ENCODE assay signal across 24 mouse cellular contexts in the genomic region with DNA sequence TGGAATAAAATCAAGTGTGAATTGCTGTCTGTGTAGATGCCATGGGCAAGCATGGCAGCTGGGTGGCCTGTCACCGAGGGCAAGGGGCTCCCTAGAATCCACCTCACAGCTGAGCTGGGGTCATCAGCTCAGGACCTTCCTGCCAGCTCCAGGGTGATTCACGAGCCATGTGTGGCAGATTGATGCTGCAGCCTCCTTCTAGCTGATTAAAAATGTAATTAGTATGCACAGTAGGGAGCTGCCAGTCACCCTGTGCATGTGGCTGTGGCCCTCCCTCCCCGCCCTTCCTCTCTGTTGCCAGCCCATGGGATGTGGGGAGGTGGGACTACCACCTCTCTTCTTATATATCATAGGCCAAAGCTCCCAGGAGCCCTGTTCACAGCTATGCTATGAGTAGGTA. TPM values are rescaled to one million over a fixed set of nuclear protein-coding genes. Genes with fewer than 3 reads are reported as not detected.
A peak's percentile ranks its signal among the peaks of the same experiment; 100 is the strongest.
DNase-seq lines count a peak whose midpoint lies in the region; ATAC-seq and TF ChIP-seq lines count a peak whose summit lies in the region.
"Had no signal": no experiment of that assay in that cellular context is flagged by ENCODE, and none has a peak within 500 bp of the region (broad histone marks: within the 10 kb centered on the region; RNA-seq: fewer than 3 reads in every experiment).

No protein-coding gene starts in this region.

- peaks cover 8% of the 10 kb centered on the region; the same call in 1 of the 2 replicates for H3K4me1 ChIP-seq in hindbrain, embryonic 12.5 days
- no peaks in the 10 kb centered on the region for H3K4me1 ChIP-seq in midbrain, postnatal 0 days (ENCODE audit: insufficient read depth, low read length)
- H3K4me1 ChIP-seq in kidney, embryonic 14.5 days (ENCODE audit: control insufficient read depth, insufficient read depth, low read length): no peaks in the 10 kb centered on the region
- H3K4me1 ChIP-seq: embryonic facial prominence, embryonic 12.5 days; limb, embryonic 12.5 days; liver, embryonic 13.5 days; lung, embryonic 15.5 days had no signal

- TF ChIP-seq CTCF in midbrain, postnatal 0 days (IDR thresholded peaks at IDR 0.05): no peak

- H3K9ac ChIP-seq in hindbrain, embryonic 12.5 days: no peak overlapping the region
- no peak overlapping the region for H3K9ac ChIP-seq in midbrain, postnatal 0 days (replicated peaks; ENCODE audit: low read length, poor library complexity, severe bottlenecking)
- no peak overlapping the region for H3K9ac ChIP-seq in kidney, embryonic 14.5 days (ENCODE audit: low read depth, low read length)
- H3K9ac ChIP-seq: embryonic facial prominence, embryonic 12.5 days; heart, embryonic 13.5 days; limb, embryonic 12.5 days; liver, embryonic 13.5 days; lung, embryonic 15.5 days had no signal

- peak; percentile 55 to 64 for DNase-seq in cerebellum, postnatal 10 days
- no peak for DNase-seq in cerebellum, adult 9-11 months
- DNase-seq in brain, adult 2 months (ENCODE audit: low read depth, low spot score): peak; percentile 29
- peak; percentile 65 for DNase-seq in midbrain, postnatal 0 days (ENCODE audit: low spot score)
- DNase-seq in heart, adult 9 months (ENCODE audit: low spot score in 2 of 2): no peak
- no peak for DNase-seq in right cerebral cortex, postnatal 4 days
- DNase-seq: adrenal gland, adult 8-10 months; cerebellum, adult 2 months; gastrocnemius, postnatal 36 days; heart, postnatal 36 days; kidney, adult 11 months; kidney, postnatal 10 days; liver, embryonic 13.5 days; right cerebral cortex, postnatal 14 days had no signal

- peak overlapping the region; percentile 32; the same call in 1 of the 2 replicates for H3K27ac ChIP-seq in hindbrain, embryonic 12.5 days
- H3K27ac ChIP-seq in midbrain, postnatal 0 days (ENCODE audit: low read depth, low read length): no peak overlapping the region
- H3K27ac ChIP-seq in kidney, embryonic 14.5 days (ENCODE audit: low read depth, low read length): no peak overlapping the region
- H3K27ac ChIP-seq: embryonic facial prominence, embryonic 12.5 days; heart, embryonic 13.5 days; left cerebral cortex, adult 2 months; limb, embryonic 12.5 days; liver, embryonic 13.5 days; lung, embryonic 15.5 days had no signal

- H3K4me3 ChIP-seq in hindbrain, embryonic 12.5 days: no peak overlapping the region
- H3K4me3 ChIP-seq in midbrain, postnatal 0 days (ENCODE audit: low read depth, low read length): no peak overlapping the region
- no peak overlapping the region for H3K4me3 ChIP-seq in kidney, embryonic 14.5 days (ENCODE audit: low read length)
- H3K4me3 ChIP-seq: embryonic facial prominence, embryonic 12.5 days; heart, embryonic 13.5 days; left cerebral cortex, adult 2 months; limb, embryonic 12.5 days; liver, embryonic 13.5 days; lung, embryonic 15.5 days had no signal

- H3K9me3 ChIP-seq in hindbrain, embryonic 12.5 days (replicated peaks): no peaks in the 10 kb centered on the region
- H3K9me3 ChIP-seq in midbrain, postnatal 0 days (ENCODE audit: low read length): no peaks in the 10 kb centered on the region
- no peaks in the 10 kb centered on the region for H3K9me3 ChIP-seq in kidney, embryonic 14.5 days (ENCODE audit: control insufficient read depth, low read length)
- H3K9me3 ChIP-seq: embryonic facial prominence, embryonic 12.5 days; heart, embryonic 13.5 days; limb, embryonic 12.5 days; liver, embryonic 13.5 days; lung, embryonic 15.5 days had no signal

- no peak overlapping the region for H3K4me2 ChIP-seq in hindbrain, embryonic 12.5 days (replicated peaks)
- no peak overlapping the region for H3K4me2 ChIP-seq in midbrain, postnatal 0 days (ENCODE audit: low read depth, low read length, poor library complexity, severe bottlenecking)
- no peak overlapping the region for H3K4me2 ChIP-seq in kidney, embryonic 14.5 days (replicated peaks; ENCODE audit: low read depth, low read length)
- H3K4me2 ChIP-seq: embryonic facial prominence, embryonic 12.5 days; heart, embryonic 13.5 days; limb, embryonic 12.5 days; liver, embryonic 13.5 days; lung, embryonic 15.5 days had no signal

- peaks cover 20% of the 10 kb centered on the region for H3K36me3 ChIP-seq in hindbrain, embryonic 12.5 days
- H3K36me3 ChIP-seq in midbrain, postnatal 0 days (ENCODE audit: insufficient read depth, low read length): peaks cover 17% of the 10 kb centered on the region
- H3K36me3 ChIP-seq in kidney, embryonic 14.5 days (ENCODE audit: control insufficient read depth, insufficient read depth, low read length): 0 out of 2 replicates have a peak, but pooled peaks cover 1% of the 10 kb centered on the region

- 35% methylated on average over 3 of the region's 3 CpGs for WGBS in hindbrain, embryonic 12.5 days
- WGBS in midbrain, postnatal 0 days: 45% methylated on average over 3 of the region's 3 CpGs
- 72% methylated on average over 3 of the region's 3 CpGs for WGBS in kidney, embryonic 14.5 days

- no peaks in the 10 kb centered on the region for H3K27me3 ChIP-seq in hindbrain, embryonic 12.5 days
- H3K27me3 ChIP-seq in midbrain, postnatal 0 days (ENCODE audit: insufficient read depth, low read length): no peaks in the 10 kb centered on the region
- no peaks in the 10 kb centered on the region for H3K27me3 ChIP-seq in kidney, embryonic 14.5 days (ENCODE audit: control insufficient read depth, insufficient read depth, low read length)
- H3K27me3 ChIP-seq: embryonic facial prominence, embryonic 12.5 days; heart, embryonic 13.5 days; limb, embryonic 12.5 days; liver, embryonic 13.5 days; lung, embryonic 15.5 days had no signal

- peak; percentile 76 for ATAC-seq in hindbrain, embryonic 12.5 days (ENCODE audit: low FRiP score)
- peak; percentile 24; the same call in 1 of the 2 replicates for ATAC-seq in midbrain, postnatal 0 days (ENCODE audit: low FRiP score)
- no peak for ATAC-seq in kidney, embryonic 14.5 days (ENCODE audit: low FRiP score, low TSS enrichment)

RNA-seq across cellular contexts. Expression of a gene that starts 39.7 kb away (rescaled TPM):
- polyA plus RNA-seq in hindbrain, embryonic 12.5 days (2016; fragmentation: Nextera tagmentation; extraction: Ambion mirVana): not detected in 2 replicates
- total RNA-seq in midbrain, postnatal 0 days (2014; rRNA removed): not detected in 2 replicates
- not detected in 2 replicates for polyA plus RNA-seq in midbrain, postnatal 0 days (2015; fragmentation: Nextera tagmentation; extraction: Ambion mirVana)
- polyA plus RNA-seq in kidney, embryonic 14.5 days (2014; fragmentation: Nextera tagmentation; extraction: Ambion mirVana): not detected in 2 replicates
- total RNA-seq: adrenal gland, adult 8-10 months; gastrocnemius, postnatal 36 days; heart, postnatal 36 days; left cerebral cortex, adult 2 months; MEL had no signal
- polyA plus RNA-seq: cerebellum, adult 2 months; cortical plate, adult 2 months; embryonic facial prominence, embryonic 12.5 days; heart, embryonic 13.5 days; limb, embryonic 12.5 days; liver, embryonic 13.5 days; lung, embryonic 15.5 days; stomach, embryonic 16.5 days had no signal

RNA-seq across cellular contexts. Expression of a gene that starts 51.3 kb away (rescaled TPM):
- polyA plus RNA-seq in hindbrain, embryonic 12.5 days (2016; fragmentation: Nextera tagmentation; extraction: Ambion mirVana): not detected in 2 replicates
- 0.49 TPM in 1 of 2 replicates, not detected in the other for total RNA-seq in midbrain, postnatal 0 days (2014; rRNA removed)
- polyA plus RNA-seq in midbrain, postnatal 0 days (2015; fragmentation: Nextera tagmentation; extraction: Ambion mirVana): not detected in 2 replicates
- polyA plus RNA-seq in kidney, embryonic 14.5 days (2014; fragmentation: Nextera tagmentation; extraction: Ambion mirVana): not detected in 2 replicates
- total RNA-seq: adrenal gland, adult 8-10 months; gastrocnemius, postnatal 36 days; heart, postnatal 36 days; left cerebral cortex, adult 2 months; MEL had no signal
- polyA plus RNA-seq: cerebellum, adult 2 months; cortical plate, adult 2 months; embryonic facial prominence, embryonic 12.5 days; heart, embryonic 13.5 days; limb, embryonic 12.5 days; liver, embryonic 13.5 days had no signal

Comparison
In these comparisons a context has a peak if more than half of its experiments do, and no peak if none do; other contexts are left out.
1. DNase-seq: peak in cerebellum, postnatal 10 days (2 of 2), brain, adult 2 months (single experiment) and midbrain, postnatal 0 days (single experiment); none in cerebellum, adult 9-11 months (single experiment), heart, adult 9 months (0 of 2) and right cerebral cortex, postnatal 4 days (single experiment).